Mouse (Mus musculus) CH12.LX (cell line): Measurements from ENCODE around the gene Grik2.

Experiments
- NRF1 ChIP-seq: IDR thresholded peaks from 2 replicates; pipeline ENCODE4 v1.6.1; 2014; ENCODE audit warnings: low read depth, mild to moderate bottlenecking, inconsistent platforms, low read length, improper control_type of control experiment, moderate library complexity
- POLR2A ChIP-seq: IDR thresholded peaks from 2 replicates; pipeline ENCODE4 v1.6.1; 2011; ENCODE audit warnings: low read depth, mild to moderate bottlenecking, improper control_type of control experiment, low read length

DNA sequence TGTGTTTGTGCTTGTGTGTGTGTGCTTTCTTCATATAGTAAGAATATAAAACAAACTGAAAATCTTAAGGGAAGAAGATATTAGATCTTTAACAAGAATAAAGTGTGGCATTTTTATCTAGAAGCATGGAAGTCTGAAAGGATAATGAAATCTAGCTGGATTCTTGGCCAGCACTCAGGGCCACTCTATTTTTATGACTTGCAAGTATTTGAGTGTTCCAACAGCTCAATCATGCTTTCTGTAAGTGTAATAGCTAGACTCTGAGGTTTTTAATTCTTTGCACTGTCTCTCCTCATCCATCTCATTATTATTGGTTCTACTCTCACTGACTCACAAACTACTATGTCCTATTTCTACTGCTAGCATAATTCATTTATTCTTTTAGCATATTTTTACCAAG, 5.6 kb upstream of the Grik2 start:
- TF ChIP-seq NRF1 (no peak), POLR2A (no peak)
